Mouse (Mus musculus): ENCODE results near the gene Mpped2. TPM values are rescaled to one million over a fixed set of nuclear protein-coding genes. Genes with fewer than 3 reads are reported as not detected.

The Mpped2 gene
- polyA plus RNA-seq, 1 experiment from 2014 or later, result 36.7 TPM

GRCm38 (mm10) chr2:106674319-106674718 is 18.8 kb upstream of the Mpped2 start:
- Histone ChIP-seq H3K36me3 (ENCODE audit: control insufficient read depth, insufficient read depth, low read length) (no peaks in the 10 kb centered on the region), H3K9me3 (ENCODE audit: control insufficient read depth, low read length) (no peaks in the 10 kb centered on the region), H3K4me2 (replicated peaks; ENCODE audit: low read depth, low read length) (no peak overlapping the region), H3K27me3 (ENCODE audit: control insufficient read depth, insufficient read depth, low read length) (no peaks in the 10 kb centered on the region), H3K27ac (ENCODE audit: low read depth, low read length) (no peak overlapping the region), H3K4me3 (ENCODE audit: low read length) (no peak overlapping the region), H3K9ac (ENCODE audit: low read depth, low read length) (no peak overlapping the region), H3K4me1 (ENCODE audit: control insufficient read depth, insufficient read depth, low read length) (no peaks in the 10 kb centered on the region)
- WGBS, result 63% methylated on average over 8 of the region's 8 CpGs
- no peak for ATAC-seq (ENCODE audit: low FRiP score, low TSS enrichment)

- no peaks in the 10 kb centered on the region for H3K9me3 ChIP-seq (ENCODE audit: control insufficient read depth, low read length)
- no peaks in the 10 kb centered on the region for H3K4me1 ChIP-seq (ENCODE audit: control insufficient read depth, insufficient read depth, low read length)
- ATAC-seq (ENCODE audit: low FRiP score, low TSS enrichment), result no peak
- no peak overlapping the region for H3K4me3 ChIP-seq (ENCODE audit: low read length)
- no peak overlapping the region for H3K4me2 ChIP-seq (replicated peaks; ENCODE audit: low read depth, low read length)
- no peak overlapping the region for H3K9ac ChIP-seq (ENCODE audit: low read depth, low read length)
- whole genome bisulfite sequencing, result 59% methylated on average over 2 of the region's 2 CpGs
- H3K27me3 ChIP-seq (ENCODE audit: control insufficient read depth, insufficient read depth, low read length), result no peaks in the 10 kb centered on the region
- no peaks in the 10 kb centered on the region for H3K36me3 ChIP-seq (ENCODE audit: control insufficient read depth, insufficient read depth, low read length)
- no peak overlapping the region for H3K27ac ChIP-seq (ENCODE audit: low read depth, low read length)
Observed at GRCm38 (mm10) chr2:106677449-106677848, 15.6 kb upstream of the Mpped2 start.

DNA sequence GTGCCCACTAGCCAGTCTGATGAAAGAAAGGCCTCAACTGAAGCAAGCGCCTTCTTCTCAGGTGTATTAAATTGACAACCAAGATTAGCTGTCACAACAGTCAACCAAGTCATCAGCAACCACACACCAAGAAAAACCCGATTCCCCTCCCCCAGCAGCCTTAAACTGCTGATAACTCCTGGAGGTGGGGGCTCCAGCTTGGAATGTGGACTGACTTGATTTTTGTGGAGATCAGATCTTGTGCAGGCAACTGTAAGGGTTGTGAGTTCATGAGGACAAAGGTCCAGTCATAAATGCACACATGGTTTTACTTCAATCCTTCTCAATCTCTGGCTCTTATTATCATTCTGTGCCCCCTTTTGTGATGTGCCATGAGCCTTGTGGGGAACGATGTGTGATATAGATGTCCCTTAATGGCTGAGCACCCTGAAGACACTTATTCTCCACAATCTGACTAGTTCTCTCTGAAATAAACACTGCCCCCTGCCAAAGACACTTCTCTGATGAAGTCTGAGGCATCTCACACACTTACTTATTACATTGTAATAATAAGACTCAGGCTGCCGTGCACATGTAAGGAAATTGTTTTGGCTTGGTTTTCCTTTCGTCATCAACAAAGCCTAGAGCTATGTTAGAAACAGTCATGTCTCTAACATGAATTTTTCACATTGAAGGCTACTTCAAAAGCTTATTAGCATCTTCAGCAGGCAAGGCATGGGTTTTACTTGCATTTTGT is 13.2 kb upstream of the Mpped2 start:
- 78% methylated on average over 5 of the region's 5 CpGs for WGBS
- Histone ChIP-seq H3K36me3 (ENCODE audit: control insufficient read depth, insufficient read depth, low read length) (no peaks in the 10 kb centered on the region), H3K9me3 (ENCODE audit: control insufficient read depth, low read length) (no peaks in the 10 kb centered on the region), H3K27me3 (ENCODE audit: control insufficient read depth, insufficient read depth, low read length) (no peaks in the 10 kb centered on the region), H3K4me1 (ENCODE audit: control insufficient read depth, insufficient read depth, low read length) (0 out of 2 replicates have a peak, but pooled peaks cover 5% of the 10 kb centered on the region), H3K4me3 (ENCODE audit: low read length) (no peak overlapping the region), H3K27ac (ENCODE audit: low read depth, low read length) (no peak overlapping the region), H3K4me2 (replicated peaks; ENCODE audit: low read depth, low read length) (no peak overlapping the region), H3K9ac (ENCODE audit: low read depth, low read length) (no peak overlapping the region)
- no peak; the same call in 1 of the 2 replicates for ATAC-seq (ENCODE audit: low FRiP score, low TSS enrichment)

- Histone ChIP-seq H3K4me1 (ENCODE audit: control insufficient read depth, insufficient read depth, low read length) (0 out of 2 replicates have a peak, but pooled peaks cover 5% of the 10 kb centered on the region), H3K9me3 (ENCODE audit: control insufficient read depth, low read length) (no peaks in the 10 kb centered on the region), H3K36me3 (ENCODE audit: control insufficient read depth, insufficient read depth, low read length) (no peaks in the 10 kb centered on the region), H3K4me2 (replicated peaks; ENCODE audit: low read depth, low read length) (no peak overlapping the region; the same call in 1 of the 2 replicates), H3K4me3 (ENCODE audit: low read length) (no peak overlapping the region), H3K27ac (ENCODE audit: low read depth, low read length) (no peak overlapping the region), H3K27me3 (ENCODE audit: control insufficient read depth, insufficient read depth, low read length) (no peaks in the 10 kb centered on the region), H3K9ac (ENCODE audit: low read depth, low read length) (no peak overlapping the region)
- no peak for ATAC-seq (ENCODE audit: low FRiP score, low TSS enrichment)
- 34% methylated on average over 9 of the region's 9 CpGs for WGBS
Observed at GRCm38 (mm10) chr2:106683185-106683831, 9.8 kb upstream of the Mpped2 start.

GRCm38 (mm10) chr2:106683832-106684231 is 9.2 kb upstream of the Mpped2 start:
- 0 out of 2 replicates have a peak, but pooled peaks cover 5% of the 10 kb centered on the region for H3K4me1 ChIP-seq (ENCODE audit: control insufficient read depth, insufficient read depth, low read length)
- H3K9ac ChIP-seq (ENCODE audit: low read depth, low read length), result no peak overlapping the region
- no peak overlapping the region; the same call in 1 of the 2 replicates for H3K4me2 ChIP-seq (replicated peaks; ENCODE audit: low read depth, low read length)
- no peak for ATAC-seq (ENCODE audit: low FRiP score, low TSS enrichment)
- H3K4me3 ChIP-seq (ENCODE audit: low read length), result no peak overlapping the region
- no peaks in the 10 kb centered on the region for H3K9me3 ChIP-seq (ENCODE audit: control insufficient read depth, low read length)
- WGBS, result 50% methylated on average over 4 of the region's 4 CpGs
- H3K27ac ChIP-seq (ENCODE audit: low read depth, low read length), result no peak overlapping the region
- no peaks in the 10 kb centered on the region for H3K36me3 ChIP-seq (ENCODE audit: control insufficient read depth, insufficient read depth, low read length)
- no peaks in the 10 kb centered on the region for H3K27me3 ChIP-seq (ENCODE audit: control insufficient read depth, insufficient read depth, low read length)

- H3K4me3 ChIP-seq (ENCODE audit: low read length), result no peak overlapping the region
- H3K9ac ChIP-seq (ENCODE audit: low read depth, low read length), result no peak overlapping the region
- no peak overlapping the region for H3K27ac ChIP-seq (ENCODE audit: low read depth, low read length)
- H3K27me3 ChIP-seq (ENCODE audit: control insufficient read depth, insufficient read depth, low read length), result peaks cover 9% of the 10 kb centered on the region; the same call in 1 of the 2 replicates
- no peak for ATAC-seq (ENCODE audit: low FRiP score, low TSS enrichment)
- no peaks in the 10 kb centered on the region for H3K36me3 ChIP-seq (ENCODE audit: control insufficient read depth, insufficient read depth, low read length)
- no peaks in the 10 kb centered on the region for H3K9me3 ChIP-seq (ENCODE audit: control insufficient read depth, low read length)
- peak overlapping the region; percentile 99 for H3K4me2 ChIP-seq (replicated peaks; ENCODE audit: low read depth, low read length)
- WGBS, result 11% methylated on average over 6 of the region's 6 CpGs
- H3K4me1 ChIP-seq (ENCODE audit: control insufficient read depth, insufficient read depth, low read length), result peaks cover 9% of the 10 kb centered on the region
Observed at GRCm38 (mm10) chr2:106691753-106692363, 1.2 kb upstream of the Mpped2 start.

DNA sequence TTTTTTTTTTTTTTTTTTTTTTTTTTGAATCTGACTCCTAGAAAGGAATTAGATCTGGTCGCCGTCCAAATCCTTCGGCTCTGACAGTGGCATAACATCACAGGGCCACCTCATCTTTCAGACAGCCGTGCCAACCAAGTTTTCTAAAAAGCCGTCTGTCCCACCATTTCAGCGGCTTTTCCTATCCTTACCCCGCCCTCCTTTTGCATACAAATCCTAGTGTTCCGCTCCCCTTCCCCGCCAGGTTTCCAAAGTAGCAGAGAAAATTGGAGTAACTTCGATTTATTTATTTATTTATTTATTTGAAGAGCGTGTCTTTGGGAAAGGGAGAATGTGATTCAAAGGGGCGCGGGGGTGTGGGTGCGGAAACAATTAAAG is 675 bp upstream of the Mpped2 start:
- Histone ChIP-seq H3K4me1 (ENCODE audit: control insufficient read depth, insufficient read depth, low read length) (peaks cover 9% of the 10 kb centered on the region), H3K4me3 (ENCODE audit: low read length) (peak overlapping the region; percentile 78; the same call in 1 of the 2 replicates), H3K9ac (ENCODE audit: low read depth, low read length) (peak overlapping the region; percentile 12; the same call in 1 of the 2 replicates), H3K4me2 (replicated peaks; ENCODE audit: low read depth, low read length) (peak overlapping the region; percentile 99), H3K27me3 (ENCODE audit: control insufficient read depth, insufficient read depth, low read length) (peaks cover 9% of the 10 kb centered on the region; the same call in 1 of the 2 replicates), H3K36me3 (ENCODE audit: control insufficient read depth, insufficient read depth, low read length) (no peaks in the 10 kb centered on the region), H3K27ac (ENCODE audit: low read depth, low read length) (no peak overlapping the region; the same call in 1 of the 2 replicates), H3K9me3 (ENCODE audit: control insufficient read depth, low read length) (no peaks in the 10 kb centered on the region)
- ATAC-seq (ENCODE audit: low FRiP score, low TSS enrichment), result no peak
- WGBS, result 2% methylated on average over 14 of the region's 14 CpGs

DNA sequence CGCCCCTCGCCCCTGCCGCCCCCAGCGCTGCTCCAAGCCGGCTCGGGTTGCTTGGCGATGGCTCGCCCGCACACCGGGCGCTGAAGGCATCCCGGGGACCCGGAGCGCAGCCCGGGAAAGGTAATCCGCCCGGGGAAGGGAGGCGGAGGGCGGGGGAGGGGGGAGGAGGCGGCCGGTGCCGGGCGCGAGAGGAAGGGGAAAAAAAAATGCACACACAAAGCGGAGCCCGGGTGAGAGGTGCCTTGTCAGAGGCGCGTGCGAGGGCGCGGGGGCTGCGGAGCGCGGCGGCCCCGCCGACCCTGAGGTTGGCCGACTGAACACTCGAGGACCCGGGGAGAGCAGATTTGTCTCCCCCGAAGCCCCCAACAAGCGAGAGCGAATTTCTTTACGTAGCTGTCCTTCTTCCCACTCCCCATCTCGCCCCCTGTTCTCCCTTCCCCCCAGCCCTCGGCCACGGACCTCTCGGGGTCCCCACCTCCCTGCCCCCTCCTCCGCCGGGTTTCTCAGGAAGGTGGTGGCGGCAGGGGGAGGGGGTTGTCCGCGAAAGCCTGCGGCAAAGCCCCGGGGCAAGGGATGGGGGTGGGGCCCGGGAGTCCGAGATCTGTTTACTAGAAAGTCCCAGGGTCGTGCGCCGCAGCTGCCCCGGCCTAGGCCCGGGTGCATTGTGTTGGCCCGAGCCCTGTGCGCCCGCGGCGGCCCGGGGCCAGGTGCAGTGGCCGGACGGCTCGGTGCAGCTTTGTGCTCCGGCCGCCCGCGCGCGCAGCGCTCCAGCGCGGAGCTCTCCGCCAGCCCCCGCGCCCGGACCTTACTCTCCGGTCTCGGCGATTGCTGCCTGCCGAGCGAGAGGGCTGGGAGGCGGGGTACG is 865 bp downstream of the Mpped2 start:
- Histone ChIP-seq H3K4me2 (replicated peaks; ENCODE audit: low read depth, low read length) (peak overlapping the region; percentile 99), H3K9ac (ENCODE audit: low read depth, low read length) (peak overlapping the region; percentile 82), H3K4me3 (ENCODE audit: low read length) (peak overlapping the region; percentile 78), H3K9me3 (ENCODE audit: control insufficient read depth, low read length) (no peaks in the 10 kb centered on the region), H3K36me3 (ENCODE audit: control insufficient read depth, insufficient read depth, low read length) (no peaks in the 10 kb centered on the region), H3K27me3 (ENCODE audit: control insufficient read depth, insufficient read depth, low read length) (peaks cover 9% of the 10 kb centered on the region; the same call in 1 of the 2 replicates), H3K4me1 (ENCODE audit: control insufficient read depth, insufficient read depth, low read length) (peaks cover 9% of the 10 kb centered on the region), H3K27ac (ENCODE audit: low read depth, low read length) (peak overlapping the region; percentile 83)
- ATAC-seq (ENCODE audit: low FRiP score, low TSS enrichment), result peak; percentile 78
- WGBS, result under 1% methylated on average over 81 of the region's 91 CpGs
